Mouse (Mus musculus): ENCODE measurements at regions not wholly inside any gene's neighbourhood (a gene's known extent, or its start where the extent isn't known, plus 50 kb on each side); places are given as distances from the start of the nearest gene placed in this dataset.

- no peak overlapping the region for H3K27ac ChIP-seq (ENCODE audit: insufficient read depth, low read depth, low read length)
- no peak for TF ChIP-seq POLR2A (IDR thresholded peaks at IDR 0.05; ENCODE audit: borderline replicate concordance, low read depth, low read length)
- TF ChIP-seq CTCF (IDR thresholded peaks at IDR 0.05; ENCODE audit: low read depth, low read length) = no peak
- no peaks in the 10 kb centered on the region for H3K4me1 ChIP-seq (ENCODE audit: control insufficient read depth, insufficient read depth, low read length)
- no peak overlapping the region for H3K4me3 ChIP-seq (ENCODE audit: insufficient read depth, low read length)
Observed at GRCm38 (mm10) chr6:117049459-117050010, 118.8 kb upstream of the Cxcl12 start.

- Histone ChIP-seq H3K4me1 (ENCODE audit: control insufficient read depth, insufficient read depth, low read length) (no peaks in the 10 kb centered on the region), H3K27ac (ENCODE audit: insufficient read depth, low read depth, low read length) (no peak overlapping the region), H3K4me3 (ENCODE audit: insufficient read depth, low read length) (no peak overlapping the region)
- TF ChIP-seq CTCF (IDR thresholded peaks at IDR 0.05; ENCODE audit: low read depth, low read length) (no peak), POLR2A (IDR thresholded peaks at IDR 0.05; ENCODE audit: borderline replicate concordance, low read depth, low read length) (no peak)
Observed at GRCm38 (mm10) chr6:117060688-117061087, 107.6 kb upstream of the Cxcl12 start.

GRCm38 (mm10) chr6:117067541-117068305 lies 100.6 kb upstream of the Cxcl12 start:
- H3K27ac ChIP-seq (ENCODE audit: insufficient read depth, low read depth, low read length) = no peak overlapping the region
- no peaks in the 10 kb centered on the region for H3K4me1 ChIP-seq (ENCODE audit: control insufficient read depth, insufficient read depth, low read length)

DNA sequence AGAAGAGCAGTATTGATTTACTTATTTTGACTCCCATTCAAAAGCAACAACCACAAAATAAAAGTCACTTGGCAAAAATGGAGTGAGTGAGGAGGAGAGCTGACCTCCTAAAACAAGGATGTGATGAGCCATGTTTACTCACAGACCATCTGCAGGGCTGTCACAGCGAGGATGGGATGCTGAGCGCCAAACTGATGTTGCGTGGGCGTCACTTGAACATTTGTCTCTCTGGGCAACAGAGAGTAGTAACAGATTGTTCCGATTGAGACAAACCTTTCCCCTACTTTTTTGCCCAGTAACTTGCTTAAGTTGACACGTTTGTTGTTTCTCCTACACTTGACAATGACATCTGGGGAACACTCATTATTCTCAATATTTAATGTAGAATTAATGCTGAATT lies 97.0 kb upstream of the Cxcl12 start:
- TF ChIP-seq CTCF (IDR thresholded peaks at IDR 0.05; ENCODE audit: low read depth, low read length) = no peak
- TF ChIP-seq POLR2A (IDR thresholded peaks at IDR 0.05; ENCODE audit: borderline replicate concordance, low read depth, low read length) = no peak
- no peaks in the 10 kb centered on the region for H3K4me1 ChIP-seq (ENCODE audit: control insufficient read depth, insufficient read depth, low read length)
- no peak overlapping the region for H3K4me3 ChIP-seq (ENCODE audit: insufficient read depth, low read length)
- no peak overlapping the region for H3K27ac ChIP-seq (ENCODE audit: insufficient read depth, low read depth, low read length)

More at GRCm38 (mm10) chr6:117067541-117068305, 100.6 kb upstream of the Cxcl12 start:
- no peak for TF ChIP-seq POLR2A (IDR thresholded peaks at IDR 0.05; ENCODE audit: borderline replicate concordance, low read depth, low read length)
- TF ChIP-seq CTCF (IDR thresholded peaks at IDR 0.05; ENCODE audit: low read depth, low read length) = no peak
- no peak overlapping the region for H3K4me3 ChIP-seq (ENCODE audit: insufficient read depth, low read length)

- H3K4me3 ChIP-seq (ENCODE audit: insufficient read depth, low read length) = no peak overlapping the region
- H3K27ac ChIP-seq (ENCODE audit: insufficient read depth, low read depth, low read length) = no peak overlapping the region
- no peaks in the 10 kb centered on the region for H3K4me1 ChIP-seq (ENCODE audit: control insufficient read depth, insufficient read depth, low read length)
- TF ChIP-seq CTCF (IDR thresholded peaks at IDR 0.05; ENCODE audit: low read depth, low read length) (no peak), POLR2A (IDR thresholded peaks at IDR 0.05; ENCODE audit: borderline replicate concordance, low read depth, low read length) (no peak)
Observed at GRCm38 (mm10) chr6:117071857-117072256, 96.5 kb upstream of the Cxcl12 start.

- no peak overlapping the region for H3K4me3 ChIP-seq (ENCODE audit: insufficient read depth, low read length)
- no peak for TF ChIP-seq CTCF (IDR thresholded peaks at IDR 0.05; ENCODE audit: low read depth, low read length)
- TF ChIP-seq POLR2A (IDR thresholded peaks at IDR 0.05; ENCODE audit: borderline replicate concordance, low read depth, low read length) = no peak
- no peak overlapping the region for H3K27ac ChIP-seq (ENCODE audit: insufficient read depth, low read depth, low read length)
- H3K4me1 ChIP-seq (ENCODE audit: control insufficient read depth, insufficient read depth, low read length) = no peaks in the 10 kb centered on the region
Observed at GRCm38 (mm10) chr6:117079500-117079899, 88.8 kb upstream of the Cxcl12 start.

DNA sequence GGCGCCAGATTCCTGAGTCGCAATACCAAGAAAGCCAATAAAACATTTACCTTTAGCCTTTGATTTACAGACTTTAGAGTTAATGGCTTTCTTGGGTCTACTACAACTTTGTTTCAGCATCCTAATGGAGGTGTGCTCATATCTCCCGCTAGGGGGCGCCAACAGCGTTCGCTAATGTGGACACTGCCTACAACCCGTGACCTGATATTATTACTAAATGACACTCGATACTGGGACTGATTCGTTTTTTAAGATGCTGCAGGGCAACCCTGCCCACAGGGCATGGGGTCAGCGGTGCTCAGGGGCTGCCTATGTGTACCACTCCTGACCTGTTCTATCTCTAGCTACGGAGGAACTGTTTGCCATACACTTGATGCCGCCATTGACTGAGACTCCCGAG lies 87.4 kb upstream of the Cxcl12 start:
- no peak for TF ChIP-seq POLR2A (IDR thresholded peaks at IDR 0.05; ENCODE audit: borderline replicate concordance, low read depth, low read length)
- TF ChIP-seq CTCF (IDR thresholded peaks at IDR 0.05; ENCODE audit: low read depth, low read length) = peak; percentile 76
- Histone ChIP-seq H3K4me1 (ENCODE audit: control insufficient read depth, insufficient read depth, low read length) (no peaks in the 10 kb centered on the region), H3K27ac (ENCODE audit: insufficient read depth, low read depth, low read length) (no peak overlapping the region), H3K4me3 (ENCODE audit: insufficient read depth, low read length) (no peak overlapping the region)

DNA sequence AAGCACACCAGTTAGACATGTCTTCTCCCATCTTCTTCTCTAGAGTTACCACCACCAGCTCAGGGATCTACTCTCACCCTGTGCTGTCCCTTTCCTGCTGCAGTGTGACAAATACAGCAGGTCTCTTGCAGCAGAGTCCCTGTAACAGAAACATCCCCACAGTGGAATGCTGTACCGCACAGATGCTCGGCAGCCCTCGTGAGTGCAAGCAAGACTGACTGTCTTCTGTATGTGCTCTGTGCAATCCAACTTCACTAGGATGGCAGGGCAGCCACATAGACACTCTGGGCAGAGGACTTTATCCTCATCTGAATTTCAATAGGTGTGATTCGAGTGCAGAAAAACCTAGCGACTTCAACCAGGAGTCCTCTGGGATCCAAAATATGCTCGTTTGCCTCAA lies 84.1 kb upstream of the Cxcl12 start:
- TF ChIP-seq CTCF (IDR thresholded peaks at IDR 0.05; ENCODE audit: low read depth, low read length) (no peak), POLR2A (IDR thresholded peaks at IDR 0.05; ENCODE audit: borderline replicate concordance, low read depth, low read length) (no peak)
- Histone ChIP-seq H3K4me3 (ENCODE audit: insufficient read depth, low read length) (no peak overlapping the region), H3K4me1 (ENCODE audit: control insufficient read depth, insufficient read depth, low read length) (no peaks in the 10 kb centered on the region), H3K27ac (ENCODE audit: insufficient read depth, low read depth, low read length) (no peak overlapping the region)

- H3K27ac ChIP-seq (ENCODE audit: insufficient read depth, low read depth, low read length) = no peak overlapping the region
- TF ChIP-seq CTCF (IDR thresholded peaks at IDR 0.05; ENCODE audit: low read depth, low read length) = no peak
- no peak for TF ChIP-seq POLR2A (IDR thresholded peaks at IDR 0.05; ENCODE audit: borderline replicate concordance, low read depth, low read length)
- H3K4me3 ChIP-seq (ENCODE audit: insufficient read depth, low read length) = no peak overlapping the region
- no peaks in the 10 kb centered on the region for H3K4me1 ChIP-seq (ENCODE audit: control insufficient read depth, insufficient read depth, low read length)
Observed at GRCm38 (mm10) chr6:117084833-117085500, 83.4 kb upstream of the Cxcl12 start.

DNA sequence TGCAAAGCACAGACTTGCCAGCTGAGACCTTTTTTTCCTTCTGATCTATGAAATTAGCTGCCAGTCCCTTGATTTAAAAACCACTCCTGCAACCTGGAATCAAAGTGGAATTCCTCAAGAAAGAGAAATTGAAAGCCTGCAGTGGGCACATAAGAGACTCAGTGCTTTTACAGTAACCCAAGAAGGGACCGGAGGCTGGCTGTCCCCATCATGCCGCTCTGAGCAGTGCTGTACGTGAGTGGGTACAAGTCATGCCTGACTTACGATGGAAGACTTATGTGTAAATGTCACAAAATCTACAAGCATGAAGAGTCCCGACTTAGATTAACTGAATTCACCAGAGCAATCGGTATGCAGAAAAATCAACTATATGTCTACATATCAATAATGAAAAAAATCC lies 73.6 kb upstream of the Cxcl12 start:
- no peak overlapping the region for H3K4me3 ChIP-seq (ENCODE audit: insufficient read depth, low read length)
- TF ChIP-seq POLR2A (IDR thresholded peaks at IDR 0.05; ENCODE audit: borderline replicate concordance, low read depth, low read length) = no peak
- TF ChIP-seq CTCF (IDR thresholded peaks at IDR 0.05; ENCODE audit: low read depth, low read length) = no peak
- H3K27ac ChIP-seq (ENCODE audit: insufficient read depth, low read depth, low read length) = no peak overlapping the region
- no peaks in the 10 kb centered on the region for H3K4me1 ChIP-seq (ENCODE audit: control insufficient read depth, insufficient read depth, low read length)

All from bone marrow macrophage, adult 2 months (primary cell).